Mouse (Mus musculus) lung, adult 10 weeks (tissue): ENCODE results near the gene Ceacam9. TPM values are rescaled to one million over a fixed set of nuclear protein-coding genes. Genes with fewer than 3 reads are reported as not detected.

Experiments
- polyA plus RNA-seq: library from polyadenylated mRNA; stranded (reverse); fragments of 350-450 nt; fragmentation: Illumina TruSeq; extraction: RNeasy Lipid Tissue Mini Kit (QIAGEN cat#74804); gene quantifications from one replicate; pipeline ENCODE4 v1.2.3, GENCODE M21; 2014; ENCODE audit warnings: low read depth, low replicate concordance; ENCODE audit not compliant: insufficient read depth

Gene Ceacam9
- not detected for polyA plus RNA-seq

DNA sequence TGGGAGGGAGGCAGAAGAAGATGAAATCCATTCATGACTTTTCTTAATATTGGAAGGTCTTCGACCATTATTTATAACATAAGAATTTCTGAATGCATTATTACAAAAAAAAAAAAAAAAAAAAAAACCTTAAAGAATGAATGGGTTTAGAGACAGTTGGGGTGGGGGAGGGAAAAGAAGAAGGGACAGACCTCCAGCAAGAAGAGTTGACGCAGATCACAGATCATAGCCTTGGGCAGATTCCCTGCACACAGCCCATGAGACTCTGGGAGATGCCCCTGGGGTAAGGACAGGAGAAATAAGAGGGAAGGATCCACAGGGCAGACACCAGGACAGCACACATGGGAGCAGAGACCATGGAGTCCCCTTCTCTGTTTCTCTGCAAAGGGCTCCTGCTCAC lies at the start of gene Ceacam9:
Gene Ceacam9, plus strand, starts transcription at position 301 of the 400 bp plus-strand sequence.

DNA sequence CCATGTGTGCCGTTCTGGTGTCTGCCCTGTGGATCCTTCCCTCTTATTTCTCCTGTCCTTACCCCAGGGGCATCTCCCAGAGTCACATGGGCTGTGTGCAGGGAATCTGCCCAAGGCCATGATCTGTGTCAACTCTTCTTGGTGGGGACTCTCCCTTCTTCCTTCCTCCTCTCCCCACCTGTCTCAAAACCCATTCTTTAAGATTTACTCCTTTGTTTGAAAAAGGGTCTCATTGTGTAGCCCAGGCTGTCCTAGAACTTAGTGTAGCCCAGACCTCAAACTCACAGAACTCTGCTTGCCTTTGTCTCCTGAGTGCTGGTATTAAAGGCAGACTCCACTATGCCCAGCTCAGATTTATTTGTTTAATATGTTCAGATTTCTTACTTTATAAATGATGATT lies 46.1 kb upstream of the Ceacam9 start, which contains the start of gene Ceacam15:
Gene Ceacam15, minus strand, starts transcription at position 101 of the 400 bp plus-strand sequence.

DNA sequence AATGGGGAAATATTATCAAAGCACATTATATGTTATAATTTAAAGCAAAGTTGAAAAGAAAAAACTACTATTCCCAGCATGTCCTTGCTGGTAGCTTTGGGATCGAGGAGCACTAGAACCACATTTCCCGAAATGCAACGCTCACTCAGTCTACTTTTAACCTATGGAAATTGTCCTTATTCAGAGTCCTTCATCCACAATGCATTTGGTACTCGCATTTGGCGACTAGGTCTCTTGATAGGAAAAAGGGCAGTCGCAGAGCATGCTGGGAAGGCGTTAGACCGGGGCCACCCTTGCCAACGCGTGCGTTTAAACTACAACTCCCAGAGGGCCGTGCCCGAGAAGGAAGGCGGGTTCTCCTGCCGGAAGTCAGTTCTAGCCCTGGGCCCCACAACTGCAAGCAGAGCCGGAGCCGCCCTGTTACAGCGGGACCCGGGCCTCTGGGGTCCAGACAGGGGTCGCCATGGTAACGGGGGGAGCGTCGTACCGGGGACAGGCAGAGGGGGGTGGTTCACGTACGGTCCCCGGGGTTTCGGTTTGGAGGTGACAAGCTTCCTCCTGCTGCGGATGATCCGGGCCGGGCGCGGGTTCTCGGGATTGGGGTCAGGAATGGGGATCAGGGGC lies 16.5 kb downstream of the Ceacam9 start, which contains the start of gene Ap2s1:
Gene Ap2s1, plus strand, starts transcription at position 338 of the 624 bp plus-strand sequence.

Other genes starting within 250 kb of the Ceacam9 start
- gene Npas1, start 244.2 kb upstream of the Ceacam9 start, polyA plus RNA-seq, result not detected
- 9.8 TPM for gene Arhgap35, start 106.9 kb upstream of the Ceacam9 start, polyA plus RNA-seq
- gene Ceacam15, start 46.2 kb upstream of the Ceacam9 start, polyA plus RNA-seq, result not detected
- 163 TPM for gene Ap2s1, start 16.5 kb downstream of the Ceacam9 start, polyA plus RNA-seq
- 68.9 TPM for gene Slc1a5, start 59.4 kb downstream of the Ceacam9 start, polyA plus RNA-seq
- gene Strn4, start 94.0 kb downstream of the Ceacam9 start, polyA plus RNA-seq, result 33.9 TPM
- 11.8 TPM for gene Fkrp, start 94.8 kb downstream of the Ceacam9 start, polyA plus RNA-seq
- 32.2 TPM for gene Prkd2, start 121.0 kb downstream of the Ceacam9 start, polyA plus RNA-seq
- 7.2 TPM for gene Dact3, start 153.4 kb downstream of the Ceacam9 start, polyA plus RNA-seq
- gene Gng8, start 169.9 kb downstream of the Ceacam9 start, polyA plus RNA-seq, result 7.3 TPM
- gene Ptgir, start 184.6 kb downstream of the Ceacam9 start, polyA plus RNA-seq, result 2.2 TPM
- 135 TPM for gene Calm3, start 202.2 kb downstream of the Ceacam9 start, polyA plus RNA-seq
- gene Pnmal2, start 222.8 kb downstream of the Ceacam9 start, polyA plus RNA-seq, result 1.5 TPM
- gene Pnmal1, start 237.8 kb downstream of the Ceacam9 start, polyA plus RNA-seq, result not detected